Mouse (Mus musculus): ENCODE measurements around the gene Il17rd. TPM values are rescaled to one million over a fixed set of nuclear protein-coding genes. Genes with fewer than 3 reads are reported as not detected.

Il17rd gene
- polyA plus RNA-seq, 1 experiment from 2014 or later = 2.1 TPM

GRCm38 (mm10) chr14:27011561-27011960 lies 27.2 kb upstream of the Il17rd start:
- no peak overlapping the region for H3K9ac ChIP-seq (ENCODE audit: low read depth, low read length)
- no peak overlapping the region for H3K4me2 ChIP-seq
- no peaks in the 10 kb centered on the region for H3K9me3 ChIP-seq (replicated peaks; ENCODE audit: control insufficient read depth, low read length)
- no peaks in the 10 kb centered on the region for H3K27me3 ChIP-seq (ENCODE audit: control insufficient read depth, insufficient read depth, low read length)
- no peak overlapping the region for H3K27ac ChIP-seq (ENCODE audit: low read depth, low read length)
- no peak for ATAC-seq (replicated peaks; ENCODE audit: insufficient number of reproducible peaks, low FRiP score, low TSS enrichment)
- H3K36me3 ChIP-seq (ENCODE audit: control insufficient read depth, insufficient read depth, low read length) = no peaks in the 10 kb centered on the region
- no peaks in the 10 kb centered on the region for H3K4me1 ChIP-seq (ENCODE audit: control insufficient read depth, insufficient read depth, low read length)
- WGBS (ENCODE audit: insufficient replicate concordance) = 77% methylated on average over 5 of the region's 5 CpGs
- H3K4me3 ChIP-seq (ENCODE audit: low read depth, low read length) = no peak overlapping the region

DNA sequence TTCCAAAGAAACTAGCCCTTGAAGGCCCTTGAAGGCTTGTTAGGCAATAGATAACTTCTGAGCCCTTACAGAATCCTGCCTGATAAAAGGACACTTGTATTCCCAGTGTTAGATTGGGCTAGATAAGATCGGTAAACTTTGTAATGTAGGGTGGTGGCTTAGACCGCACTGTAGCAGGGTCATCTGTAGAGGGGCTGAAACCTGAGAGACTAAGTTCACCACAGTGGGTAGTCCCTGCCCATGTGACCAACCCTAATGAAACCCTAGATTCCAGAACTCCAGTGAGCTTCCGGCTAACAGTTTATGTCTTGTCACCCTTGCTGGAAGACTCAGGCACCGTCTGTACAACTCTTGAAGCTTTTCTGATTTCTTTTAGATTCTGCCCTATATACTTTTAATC lies 25.1 kb upstream of the Il17rd start:
- ATAC-seq (replicated peaks; ENCODE audit: insufficient number of reproducible peaks, low FRiP score, low TSS enrichment) = no peak
- H3K4me2 ChIP-seq = no peak overlapping the region
- H3K27me3 ChIP-seq (ENCODE audit: control insufficient read depth, insufficient read depth, low read length) = no peaks in the 10 kb centered on the region
- H3K4me3 ChIP-seq (ENCODE audit: low read depth, low read length) = no peak overlapping the region
- H3K9ac ChIP-seq (ENCODE audit: low read depth, low read length) = no peak overlapping the region
- H3K9me3 ChIP-seq (replicated peaks; ENCODE audit: control insufficient read depth, low read length) = no peaks in the 10 kb centered on the region
- WGBS (ENCODE audit: insufficient replicate concordance) = 35% methylated on average over 4 of the region's 4 CpGs
- H3K36me3 ChIP-seq (ENCODE audit: control insufficient read depth, insufficient read depth, low read length) = no peaks in the 10 kb centered on the region
- H3K27ac ChIP-seq (ENCODE audit: low read depth, low read length) = no peak overlapping the region
- no peaks in the 10 kb centered on the region for H3K4me1 ChIP-seq (ENCODE audit: control insufficient read depth, insufficient read depth, low read length)

DNA sequence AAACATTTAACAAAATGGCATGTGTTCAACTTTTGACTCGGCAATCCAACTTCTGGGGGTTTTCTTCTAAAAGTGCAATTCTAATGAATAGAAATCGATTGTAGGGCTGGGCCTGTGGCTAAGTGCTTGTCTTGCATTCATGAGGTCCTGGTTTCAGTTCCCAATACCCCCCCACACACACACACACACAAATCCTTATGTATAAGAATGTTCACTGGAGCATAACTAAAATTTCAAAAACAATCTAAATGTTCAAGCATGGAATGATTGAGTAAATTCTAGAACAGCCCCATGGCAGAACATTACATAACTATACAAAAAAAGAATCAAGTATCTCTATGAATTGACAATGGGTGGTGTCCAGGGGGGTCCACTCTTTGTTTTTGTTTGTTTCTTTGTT lies 20.8 kb upstream of the Il17rd start:
- no peak for ATAC-seq (replicated peaks; ENCODE audit: insufficient number of reproducible peaks, low FRiP score, low TSS enrichment)
- no peak overlapping the region for H3K9ac ChIP-seq (ENCODE audit: low read depth, low read length)
- WGBS (ENCODE audit: insufficient replicate concordance) = 89% methylated on average over 2 of the region's 2 CpGs
- no peaks in the 10 kb centered on the region for H3K9me3 ChIP-seq (replicated peaks; ENCODE audit: control insufficient read depth, low read length)
- H3K36me3 ChIP-seq (ENCODE audit: control insufficient read depth, insufficient read depth, low read length) = no peaks in the 10 kb centered on the region
- H3K4me1 ChIP-seq (ENCODE audit: control insufficient read depth, insufficient read depth, low read length) = no peaks in the 10 kb centered on the region
- H3K4me2 ChIP-seq = no peak overlapping the region
- no peak overlapping the region for H3K27ac ChIP-seq (ENCODE audit: low read depth, low read length)
- no peaks in the 10 kb centered on the region for H3K27me3 ChIP-seq (ENCODE audit: control insufficient read depth, insufficient read depth, low read length)
- no peak overlapping the region for H3K4me3 ChIP-seq (ENCODE audit: low read depth, low read length)

DNA sequence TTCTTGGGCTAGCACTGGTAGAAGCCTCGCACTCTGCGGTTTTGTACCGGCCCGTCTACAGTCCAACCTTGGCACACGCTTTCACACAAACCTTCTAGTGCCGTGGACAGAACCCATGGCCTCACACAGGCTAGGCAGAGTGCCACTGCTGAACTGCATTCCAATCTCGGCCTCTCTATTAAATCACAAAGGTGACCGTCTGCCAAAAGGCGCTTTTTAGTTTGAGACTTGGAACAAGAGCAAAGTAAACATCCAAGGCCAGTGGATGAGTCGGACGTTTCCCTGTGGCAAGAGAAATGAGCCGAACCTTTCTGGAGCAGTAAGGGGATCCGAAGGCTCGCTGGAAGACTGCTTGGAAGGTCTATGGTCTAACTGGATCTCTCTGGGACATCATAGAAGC lies 18.9 kb upstream of the Il17rd start:
- H3K9ac ChIP-seq (ENCODE audit: low read depth, low read length) = no peak overlapping the region
- H3K4me3 ChIP-seq (ENCODE audit: low read depth, low read length) = no peak overlapping the region
- no peaks in the 10 kb centered on the region for H3K9me3 ChIP-seq (replicated peaks; ENCODE audit: control insufficient read depth, low read length)
- no peak overlapping the region for H3K4me2 ChIP-seq
- H3K27me3 ChIP-seq (ENCODE audit: control insufficient read depth, insufficient read depth, low read length) = no peaks in the 10 kb centered on the region
- no peak for ATAC-seq (replicated peaks; ENCODE audit: insufficient number of reproducible peaks, low FRiP score, low TSS enrichment)
- H3K36me3 ChIP-seq (ENCODE audit: control insufficient read depth, insufficient read depth, low read length) = no peaks in the 10 kb centered on the region
- no peak overlapping the region for H3K27ac ChIP-seq (ENCODE audit: low read depth, low read length)
- no peaks in the 10 kb centered on the region for H3K4me1 ChIP-seq (ENCODE audit: control insufficient read depth, insufficient read depth, low read length)
- 89% methylated on average over 14 of the region's 14 CpGs for WGBS (ENCODE audit: insufficient replicate concordance)

- no peaks in the 10 kb centered on the region for H3K4me1 ChIP-seq (ENCODE audit: control insufficient read depth, insufficient read depth, low read length)
- no peak overlapping the region for H3K4me3 ChIP-seq (ENCODE audit: low read depth, low read length)
- no peaks in the 10 kb centered on the region for H3K36me3 ChIP-seq (ENCODE audit: control insufficient read depth, insufficient read depth, low read length)
- 43% methylated on average over 11 of the region's 11 CpGs for WGBS (ENCODE audit: insufficient replicate concordance)
- H3K9me3 ChIP-seq (replicated peaks; ENCODE audit: control insufficient read depth, low read length) = no peaks in the 10 kb centered on the region
- no peak for ATAC-seq (replicated peaks; ENCODE audit: insufficient number of reproducible peaks, low FRiP score, low TSS enrichment)
- no peak overlapping the region for H3K27ac ChIP-seq (ENCODE audit: low read depth, low read length)
- no peak overlapping the region for H3K4me2 ChIP-seq
- no peak overlapping the region for H3K9ac ChIP-seq (ENCODE audit: low read depth, low read length)
- no peaks in the 10 kb centered on the region for H3K27me3 ChIP-seq (ENCODE audit: control insufficient read depth, insufficient read depth, low read length)
Observed at GRCm38 (mm10) chr14:27022876-27023275, 15.9 kb upstream of the Il17rd start.

- WGBS (ENCODE audit: insufficient replicate concordance) = 58% methylated on average over 4 of the region's 4 CpGs
- Histone ChIP-seq H3K4me3 (ENCODE audit: low read depth, low read length) (no peak overlapping the region), H3K9ac (ENCODE audit: low read depth, low read length) (no peak overlapping the region), H3K9me3 (replicated peaks; ENCODE audit: control insufficient read depth, low read length) (no peaks in the 10 kb centered on the region), H3K4me1 (ENCODE audit: control insufficient read depth, insufficient read depth, low read length) (no peaks in the 10 kb centered on the region; the same call in 1 of the 2 replicates), H3K27ac (ENCODE audit: low read depth, low read length) (no peak overlapping the region), H3K4me2 (no peak overlapping the region), H3K36me3 (ENCODE audit: control insufficient read depth, insufficient read depth, low read length) (no peaks in the 10 kb centered on the region), H3K27me3 (ENCODE audit: control insufficient read depth, insufficient read depth, low read length) (no peaks in the 10 kb centered on the region)
- ATAC-seq (replicated peaks; ENCODE audit: insufficient number of reproducible peaks, low FRiP score, low TSS enrichment) = no peak
Observed at GRCm38 (mm10) chr14:27024664-27025063, 14.1 kb upstream of the Il17rd start.

DNA sequence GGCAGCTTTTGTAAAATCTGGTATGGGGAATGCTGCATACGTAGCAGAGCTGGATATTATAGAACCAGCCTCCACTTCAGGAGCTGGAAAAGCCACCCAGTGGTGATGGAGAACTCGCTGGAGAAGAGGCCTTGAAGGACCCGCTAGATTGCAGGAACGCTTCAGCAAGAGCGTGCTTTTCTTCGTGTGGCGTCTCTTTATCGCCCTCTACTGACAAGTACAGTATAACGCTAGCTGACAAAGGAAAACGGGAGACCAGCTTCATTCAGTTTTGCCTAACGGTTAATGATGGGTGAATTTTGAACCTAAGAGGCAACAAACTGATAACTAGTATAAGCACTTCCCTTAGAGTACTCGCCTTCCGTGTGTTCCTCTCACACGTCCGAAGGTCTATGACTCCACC lies 9.0 kb upstream of the Il17rd start:
- Histone ChIP-seq H3K4me3 (ENCODE audit: low read depth, low read length) (no peak overlapping the region), H3K4me2 (peak overlapping the region; percentile 51)
- 3% methylated on average over 15 of the region's 15 CpGs for WGBS (ENCODE audit: insufficient replicate concordance)

GRCm38 (mm10) chr14:27031142-27031541 lies 7.6 kb upstream of the Il17rd start:
- 18% methylated on average over 4 of the region's 4 CpGs for WGBS (ENCODE audit: insufficient replicate concordance)
- Histone ChIP-seq H3K4me1 (ENCODE audit: control insufficient read depth, insufficient read depth, low read length) (no peaks in the 10 kb centered on the region; the same call in 1 of the 2 replicates), H3K4me2 (no peak overlapping the region), H3K36me3 (ENCODE audit: control insufficient read depth, insufficient read depth, low read length) (no peaks in the 10 kb centered on the region), H3K9ac (ENCODE audit: low read depth, low read length) (no peak overlapping the region), H3K4me3 (ENCODE audit: low read depth, low read length) (no peak overlapping the region), H3K27ac (ENCODE audit: low read depth, low read length) (no peak overlapping the region), H3K9me3 (replicated peaks; ENCODE audit: control insufficient read depth, low read length) (no peaks in the 10 kb centered on the region), H3K27me3 (ENCODE audit: control insufficient read depth, insufficient read depth, low read length) (no peaks in the 10 kb centered on the region)
- ATAC-seq (replicated peaks; ENCODE audit: insufficient number of reproducible peaks, low FRiP score, low TSS enrichment) = 0 out of 2 replicates have a peak, but pooled peaks have one; percentile 2

More for the DNA sequence above, 9.0 kb upstream of the Il17rd start:
- no peaks in the 10 kb centered on the region for H3K9me3 ChIP-seq (replicated peaks; ENCODE audit: control insufficient read depth, low read length)
- H3K27me3 ChIP-seq (ENCODE audit: control insufficient read depth, insufficient read depth, low read length) = no peaks in the 10 kb centered on the region
- no peaks in the 10 kb centered on the region for H3K36me3 ChIP-seq (ENCODE audit: control insufficient read depth, insufficient read depth, low read length)
- no peak overlapping the region for H3K9ac ChIP-seq (ENCODE audit: low read depth, low read length)
- H3K27ac ChIP-seq (ENCODE audit: low read depth, low read length) = peak overlapping the region; percentile 46; the same call in 1 of the 2 replicates
- ATAC-seq (replicated peaks; ENCODE audit: insufficient number of reproducible peaks, low FRiP score, low TSS enrichment) = no peak
- no peaks in the 10 kb centered on the region; the same call in 1 of the 2 replicates for H3K4me1 ChIP-seq (ENCODE audit: control insufficient read depth, insufficient read depth, low read length)

DNA sequence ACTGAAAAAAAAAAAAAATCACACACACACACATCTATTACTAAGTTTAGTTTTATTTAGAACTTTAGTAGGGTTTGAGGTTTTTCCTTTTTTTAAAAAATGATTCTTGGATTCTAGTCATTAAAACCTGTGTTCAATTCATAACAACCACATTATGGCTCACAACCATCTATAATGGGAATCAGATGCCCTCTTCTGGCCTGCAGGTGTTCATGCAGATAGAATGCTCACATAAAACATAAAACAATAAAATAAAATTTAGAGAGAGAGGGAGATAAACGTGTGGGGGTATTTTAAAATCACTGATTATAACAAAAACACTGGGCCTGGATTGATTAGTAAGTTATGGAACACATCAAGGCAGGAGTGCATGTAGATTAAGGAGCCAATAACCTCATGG lies 1.2 kb upstream of the Il17rd start:
- H3K9me3 ChIP-seq (replicated peaks; ENCODE audit: control insufficient read depth, low read length) = no peaks in the 10 kb centered on the region
- no peak overlapping the region for H3K27ac ChIP-seq (ENCODE audit: low read depth, low read length)
- no peaks in the 10 kb centered on the region for H3K36me3 ChIP-seq (ENCODE audit: control insufficient read depth, insufficient read depth, low read length)
- no peaks in the 10 kb centered on the region for H3K4me1 ChIP-seq (ENCODE audit: control insufficient read depth, insufficient read depth, low read length)
- no peak overlapping the region for H3K9ac ChIP-seq (ENCODE audit: low read depth, low read length)
- no peak overlapping the region for H3K4me3 ChIP-seq (ENCODE audit: low read depth, low read length)
- no peaks in the 10 kb centered on the region; the same call in 1 of the 2 replicates for H3K27me3 ChIP-seq (ENCODE audit: control insufficient read depth, insufficient read depth, low read length)
- ATAC-seq (replicated peaks; ENCODE audit: insufficient number of reproducible peaks, low FRiP score, low TSS enrichment) = no peak
- H3K4me2 ChIP-seq = no peak overlapping the region
- WGBS (ENCODE audit: insufficient replicate concordance) = 68% methylated on average over 1 of the region's 1 CpGs
